Mouse (Mus musculus) limb, embryonic 11.5 days (tissue): Measurements from ENCODE around the gene Tmem128. TPM values are rescaled to one million over a fixed set of nuclear protein-coding genes. Genes with fewer than 3 reads are reported as not detected.

ENCODE experiments used
- ATAC-seq: fragments of 200-750 bp; cut with Nextera tagmentation; 2 replicates; pipeline ENCODE4 v1.8.0; 2017; ENCODE audit warnings: low read depth; ENCODE audit not compliant: insufficient number of reproducible peaks, low FRiP score, low TSS enrichment
- DNase-seq: peaks from one replicate; pipeline ENCODE4 v3.0.0-alpha.2; 2015; ENCODE audit warnings: low spot score
- H3K27ac ChIP-seq: fragments of 300-500 bp; sonication (generic); replicated peaks from 2 replicates; pipeline ENCODE4 v1.5.1; 2014; ENCODE audit warnings: low read depth, mild to moderate bottlenecking, low read length
- H3K27me3 ChIP-seq: fragments of 300-500 bp; sonication (generic); 2 replicates; pipeline ENCODE4 v1.6.1; 2014; ENCODE audit warnings: mild to moderate bottlenecking, low read length, mixed read lengths; ENCODE audit not compliant: control insufficient read depth, insufficient read depth
- H3K36me3 ChIP-seq: fragments of 300-500 bp; sonication (generic); 2 replicates; pipeline ENCODE4 v1.6.1; 2014; ENCODE audit warnings: mild to moderate bottlenecking, low read length, moderate library complexity, mixed read lengths; ENCODE audit not compliant: control insufficient read depth, insufficient read depth
- H3K4me1 ChIP-seq: fragments of 300-500 bp; sonication (generic); 2 replicates; pipeline ENCODE4 v1.6.1; 2014; ENCODE audit warnings: low read length, mixed read lengths; ENCODE audit not compliant: control insufficient read depth, insufficient read depth
- H3K4me2 ChIP-seq: fragments of 300-500 bp; sonication (generic); 2 replicates; pipeline ENCODE4 v1.6.1; 2014; ENCODE audit warnings: low read depth, mild to moderate bottlenecking, moderate library complexity; ENCODE audit not compliant: severe bottlenecking
- H3K4me3 ChIP-seq: fragments of 300-500 bp; sonication (generic); 2 replicates; pipeline ENCODE4 v1.5.1; 2014; ENCODE audit warnings: low read depth, low read length
- H3K9ac ChIP-seq: fragments of 300-500 bp; sonication (generic); 2 replicates; pipeline ENCODE4 v1.6.1; 2014; ENCODE audit warnings: mild to moderate bottlenecking, low read length
- H3K9me3 ChIP-seq: fragments of 300-500 bp; sonication (generic); 2 replicates; pipeline ENCODE4 v1.6.1; 2016; ENCODE audit warnings: low read length; ENCODE audit not compliant: control insufficient read depth
- WGBS: fragments of 180-500 bp; shearing (Covaris S2); extraction: QIAGEN DNeasy Blood & Tissue Kit; methylation state at CpG from one replicate; pipeline ENCODE4 v1.1.7; 2014; 5-methylcytosine and 5-hydroxymethylcytosine counted together
- polyA plus RNA-seq: library from polyadenylated mRNA; unstranded; fragments of >200 nt; fragmentation: Nextera tagmentation; extraction: Ambion mirVana; gene quantifications from 2 replicates; pipeline ENCODE4 v1.2.1, GENCODE M21; 2014

Gene Tmem128
- polyA plus RNA-seq, 1 experiment from 2014 or later, result 79.9 TPM

DNA sequence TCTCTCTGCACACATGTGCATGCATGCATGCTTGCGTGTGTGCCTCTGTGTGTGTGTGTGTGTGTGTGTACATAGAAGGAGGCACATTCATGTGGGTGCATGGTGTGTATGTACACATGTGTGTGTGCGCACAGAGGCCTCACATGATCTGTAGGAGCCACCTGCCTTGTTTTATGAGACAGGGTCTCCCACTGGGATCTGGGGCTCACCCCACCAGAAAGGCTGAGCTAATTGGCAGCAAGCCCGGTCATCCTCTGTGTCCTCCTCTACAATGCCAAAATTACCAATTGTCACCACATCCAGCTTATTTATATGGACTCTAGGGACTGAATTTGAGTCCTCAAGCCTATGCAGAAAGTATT lies 18.5 kb upstream of the Tmem128 start:
- no peak overlapping the region for H3K4me3 ChIP-seq
- WGBS, result 88% methylated on average over 3 of the region's 3 CpGs
- ATAC-seq, result no peak
- no peaks in the 10 kb centered on the region for H3K9me3 ChIP-seq
- H3K36me3 ChIP-seq, result no peaks in the 10 kb centered on the region
- H3K4me2 ChIP-seq, result no peak overlapping the region
- H3K27ac ChIP-seq, result no peak overlapping the region
- no peak for DNase-seq
- no peaks in the 10 kb centered on the region for H3K4me1 ChIP-seq
- no peaks in the 10 kb centered on the region for H3K27me3 ChIP-seq
- H3K9ac ChIP-seq, result no peak overlapping the region

DNA sequence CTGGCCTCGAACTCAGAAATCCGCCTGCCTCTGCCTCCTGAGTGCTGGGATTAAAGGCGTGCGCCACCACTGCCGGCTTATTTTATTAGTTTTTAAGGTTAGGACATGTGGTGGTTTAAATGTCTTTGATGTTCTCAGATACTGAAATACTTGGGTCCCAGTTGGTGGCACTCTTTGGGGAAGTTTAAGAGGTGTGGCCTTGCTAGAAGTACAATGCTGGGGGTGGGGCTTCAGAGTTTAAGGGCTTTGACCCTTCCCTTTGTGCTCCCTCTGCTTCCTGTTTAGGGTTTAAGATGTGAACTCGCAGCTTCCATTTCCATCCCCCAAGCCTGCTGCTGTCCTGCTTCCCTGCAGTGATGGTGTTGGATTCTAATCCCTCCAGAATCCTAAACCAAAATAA lies 18.0 kb upstream of the Tmem128 start:
- Histone ChIP-seq H3K9ac (no peak overlapping the region), H3K4me3 (no peak overlapping the region), H3K4me2 (no peak overlapping the region), H3K9me3 (no peaks in the 10 kb centered on the region), H3K27me3 (no peaks in the 10 kb centered on the region), H3K27ac (no peak overlapping the region), H3K36me3 (no peaks in the 10 kb centered on the region), H3K4me1 (no peaks in the 10 kb centered on the region)
- no peak for ATAC-seq
- 89% methylated on average over 6 of the region's 6 CpGs for WGBS
- no peak for DNase-seq

GRCm38 (mm10) chr5:38255195-38255594 lies 4.8 kb upstream of the Tmem128 start:
- no peak overlapping the region for H3K9ac ChIP-seq
- no peaks in the 10 kb centered on the region for H3K9me3 ChIP-seq
- H3K4me3 ChIP-seq, result no peak overlapping the region
- H3K4me1 ChIP-seq, result no peaks in the 10 kb centered on the region
- H3K36me3 ChIP-seq, result no peaks in the 10 kb centered on the region
- no peak overlapping the region for H3K27ac ChIP-seq
- H3K4me2 ChIP-seq, result no peak overlapping the region
- ATAC-seq (no peak), DNase-seq (no peak)
- no peaks in the 10 kb centered on the region for H3K27me3 ChIP-seq
- 46% methylated on average over 4 of the region's 4 CpGs for WGBS

- no peak overlapping the region for H3K9ac ChIP-seq
- no peak overlapping the region for H3K4me2 ChIP-seq
- no peaks in the 10 kb centered on the region for H3K36me3 ChIP-seq
- H3K27ac ChIP-seq, result no peak overlapping the region
- H3K4me1 ChIP-seq, result no peaks in the 10 kb centered on the region
- ATAC-seq (no peak), DNase-seq (no peak)
- H3K9me3 ChIP-seq, result no peaks in the 10 kb centered on the region
- H3K27me3 ChIP-seq, result no peaks in the 10 kb centered on the region
- no peak overlapping the region for H3K4me3 ChIP-seq
- WGBS, result 74% methylated on average over 3 of the region's 3 CpGs
Measured at GRCm38 (mm10) chr5:38255644-38256043, 4.3 kb upstream of the Tmem128 start.

GRCm38 (mm10) chr5:38256551-38256950 lies 3.4 kb upstream of the Tmem128 start:
- Histone ChIP-seq H3K27ac (no peak overlapping the region), H3K4me3 (no peak overlapping the region), H3K9ac (no peak overlapping the region), H3K4me1 (peaks cover 3% of the 10 kb centered on the region; the same call in 1 of the 2 replicates), H3K4me2 (no peak overlapping the region), H3K36me3 (no peaks in the 10 kb centered on the region), H3K27me3 (no peaks in the 10 kb centered on the region), H3K9me3 (no peaks in the 10 kb centered on the region)
- ATAC-seq (no peak), DNase-seq (no peak)
- WGBS, result 90% methylated on average over 1 of the region's 1 CpGs

GRCm38 (mm10) chr5:38258034-38258772 lies 1.8 kb upstream of the Tmem128 start:
- H3K27me3 ChIP-seq, result no peaks in the 10 kb centered on the region
- no peak overlapping the region for H3K27ac ChIP-seq
- H3K36me3 ChIP-seq, result peaks cover 4% of the 10 kb centered on the region; the same call in 1 of the 2 replicates
- H3K9me3 ChIP-seq, result no peaks in the 10 kb centered on the region
- 85% methylated on average over 8 of the region's 8 CpGs for WGBS
- no peak for ATAC-seq
- no peak overlapping the region for H3K9ac ChIP-seq
- H3K4me3 ChIP-seq, result no peak overlapping the region
- H3K4me2 ChIP-seq, result no peak overlapping the region
- peaks cover 3% of the 10 kb centered on the region; the same call in 1 of the 2 replicates for H3K4me1 ChIP-seq
- DNase-seq, result no peak

DNA sequence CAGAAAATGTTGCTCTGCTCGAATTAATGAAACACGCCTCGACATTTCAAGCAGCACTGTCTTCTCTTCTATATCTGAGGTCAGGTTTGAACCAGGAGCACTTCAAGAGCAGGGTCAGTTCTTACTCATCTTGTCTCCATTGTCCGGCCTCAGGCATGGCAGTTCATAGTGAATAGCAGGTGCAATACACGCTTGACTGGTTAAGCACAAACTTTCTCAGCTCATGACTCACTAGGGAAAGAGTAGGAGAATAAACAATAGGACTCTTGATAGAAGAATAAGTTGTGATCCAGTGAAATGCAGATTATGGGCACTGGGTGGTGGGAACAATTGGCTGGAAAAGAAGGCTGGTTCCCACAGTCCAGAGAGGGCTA lies 1.2 kb upstream of the Tmem128 start:
- no peak overlapping the region for H3K27ac ChIP-seq
- no peak overlapping the region for H3K4me3 ChIP-seq
- no peaks in the 10 kb centered on the region for H3K27me3 ChIP-seq
- no peak overlapping the region for H3K9ac ChIP-seq
- no peak for DNase-seq
- H3K4me1 ChIP-seq, result peaks cover 3% of the 10 kb centered on the region; the same call in 1 of the 2 replicates
- WGBS, result 93% methylated on average over 5 of the region's 5 CpGs
- no peaks in the 10 kb centered on the region for H3K9me3 ChIP-seq
- no peak for ATAC-seq
- H3K4me2 ChIP-seq, result no peak overlapping the region
- peaks cover 8% of the 10 kb centered on the region; the same call in 1 of the 2 replicates for H3K36me3 ChIP-seq

GRCm38 (mm10) chr5:38259455-38260106 lies 404 bp upstream of the Tmem128 start:
- H3K4me2 ChIP-seq, result peak overlapping the region; percentile 88
- ATAC-seq (no peak), DNase-seq (no peak)
- H3K27ac ChIP-seq, result peak overlapping the region; percentile 76
- peaks cover 3% of the 10 kb centered on the region; the same call in 1 of the 2 replicates for H3K4me1 ChIP-seq
- peaks cover 11% of the 10 kb centered on the region; the same call in 1 of the 2 replicates for H3K36me3 ChIP-seq
- peak overlapping the region; percentile 83 for H3K9ac ChIP-seq
- no peaks in the 10 kb centered on the region for H3K9me3 ChIP-seq
- 49% methylated on average over 9 of the region's 9 CpGs for WGBS
- H3K4me3 ChIP-seq, result peak overlapping the region; percentile 82
- no peaks in the 10 kb centered on the region for H3K27me3 ChIP-seq
